Mouse (Mus musculus) lung, adult 2 months (tissue): ENCODE results near the gene Rabep2.

ENCODE experiments used
- CTCF ChIP-seq: fragments of 200-500 bp; IDR thresholded peaks from 2 replicates; pipeline ENCODE4 v1.5.1; 2011; ENCODE audit warnings: mild to moderate bottlenecking, low read length, control low read depth; ENCODE audit not compliant: insufficient read depth
- POLR2A ChIP-seq: fragments of 200-500 bp; IDR thresholded peaks from 2 replicates; pipeline ENCODE4 v1.6.1; 2011; ENCODE audit warnings: low read depth, mild to moderate bottlenecking, control low read depth, low read length, borderline replicate concordance; ENCODE audit errors: extremely low read depth

DNA sequence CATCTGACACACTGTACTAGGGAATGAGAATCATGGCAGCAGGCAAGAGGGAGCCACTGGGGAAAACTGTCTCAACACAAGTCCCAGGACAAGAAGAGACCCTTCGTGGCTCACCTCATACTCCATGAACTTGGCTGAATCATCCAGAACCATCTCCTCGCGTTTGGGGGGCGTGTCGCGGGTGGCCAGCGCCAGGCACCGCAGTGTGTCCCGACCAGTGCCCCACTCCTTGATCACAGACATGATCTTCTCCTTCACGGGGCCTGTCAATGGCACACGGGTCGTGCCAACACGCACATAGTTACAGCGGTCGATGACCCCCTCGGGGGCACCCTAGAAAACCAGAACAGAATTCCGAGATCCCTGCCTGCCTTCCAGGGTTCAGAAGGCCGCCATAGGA is 21.4 kb downstream of the Rabep2 start:
- no peak for TF ChIP-seq POLR2A
- TF ChIP-seq CTCF = no peak
